Mouse (Mus musculus) G1E (cell line): ENCODE measurements around the gene Nrxn3.

Experiments used
- CTCF ChIP-seq: IDR thresholded peaks from 2 replicates; pipeline ENCODE4 v1.5.1; 2012; ENCODE audit warnings: low read depth, low read length, inconsistent platforms, mixed read lengths
- GATA1 ChIP-seq: IDR thresholded peaks from 2 replicates; pipeline ENCODE4 v1.6.1; 2012; ENCODE audit warnings: borderline replicate concordance, low read length, inconsistent platforms, mixed read lengths

- TF ChIP-seq CTCF (no peak), GATA1 (no peak)
Observed at GRCm38 (mm10) chr12:89376600-89376999, 653.9 kb downstream of the Nrxn3 start.
